Comparison of ENCODE assay signal across 13 mouse cellular contexts in the genomic region with DNA sequence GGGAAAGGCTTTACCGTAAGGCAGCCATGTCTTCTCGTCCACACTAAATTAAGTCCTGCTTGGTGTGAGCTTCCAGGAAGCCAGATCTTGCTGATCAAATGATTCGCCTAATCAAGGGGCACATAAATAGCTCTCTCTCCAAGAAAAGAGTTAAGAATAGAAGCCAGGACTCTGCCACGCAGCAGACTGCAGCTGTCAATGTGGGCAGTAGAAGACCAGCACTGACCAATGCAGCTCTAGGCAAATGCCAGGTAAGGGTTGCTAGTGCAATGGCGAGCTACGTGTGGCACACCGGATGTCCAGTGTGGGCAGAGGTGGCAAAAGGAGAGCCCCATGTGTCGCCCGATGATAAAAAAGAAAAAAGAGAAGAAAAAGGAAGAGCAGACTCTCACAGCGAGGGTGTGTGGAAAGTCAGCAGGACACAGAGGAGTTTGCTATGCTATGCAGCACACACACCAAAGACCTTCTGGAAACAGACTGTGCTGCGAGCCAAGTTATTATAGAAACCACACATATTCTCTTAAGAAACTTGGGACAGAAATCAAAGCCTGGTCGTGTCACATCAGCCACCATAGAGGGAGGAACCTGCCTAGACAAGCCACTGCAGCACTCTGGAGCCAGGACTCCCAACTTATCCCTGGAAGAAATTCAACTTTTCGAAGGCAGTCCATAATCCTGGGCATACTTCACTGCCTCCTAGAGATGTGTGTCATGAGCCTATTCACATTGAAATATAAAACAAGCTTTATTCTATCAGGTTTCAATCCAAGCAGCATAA.
"Had no signal": no experiment of that assay in that cellular context is flagged by ENCODE, and none has a peak within 500 bp of the region (broad histone marks: within the 10 kb centered on the region; RNA-seq: fewer than 3 reads in every experiment).

No protein-coding gene starts in this region.

- H3K27ac ChIP-seq: liver, embryonic 13.5 days; lung, embryonic 15.5 days; macrophage; midbrain, embryonic 12.5 days; neural tube, embryonic 12.5 days had no signal

- H3K9me3 ChIP-seq: lung, embryonic 15.5 days had no signal

- DNase-seq: kidney, adult 18-20 months; kidney, postnatal 14 days; liver; liver, embryonic 13.5 days; liver, postnatal 0 days; lung, postnatal 14 days; spleen, adult 18-20 months; thymus, postnatal 4 days had no signal

- H3K4me3 ChIP-seq: liver, embryonic 13.5 days; lung, embryonic 15.5 days; megakaryocyte, embryonic 14.5 days; midbrain, embryonic 12.5 days; neural tube, embryonic 12.5 days had no signal

- H3K4me1 ChIP-seq: liver, embryonic 13.5 days; lung, embryonic 15.5 days; midbrain, embryonic 12.5 days; neural tube, embryonic 12.5 days had no signal

- H3K36me3 ChIP-seq: liver, embryonic 13.5 days; lung, embryonic 15.5 days; midbrain, embryonic 12.5 days; neural tube, embryonic 12.5 days had no signal

- H3K4me2 ChIP-seq: liver, embryonic 13.5 days; lung, embryonic 15.5 days; midbrain, embryonic 12.5 days; neural tube, embryonic 12.5 days had no signal

- ATAC-seq: liver, postnatal 0 days had no signal

- H3K9ac ChIP-seq: liver, embryonic 13.5 days; liver, postnatal 0 days; lung, embryonic 15.5 days; midbrain, embryonic 12.5 days; neural tube, embryonic 12.5 days had no signal
